Mouse (Mus musculus) kidney, postnatal 25 days (tissue): ENCODE results near the gene Tspan5.
A peak's percentile ranks its signal among the peaks of the same experiment; 100 is the strongest.

Source experiments
- DNase-seq, 2 experiments: peaks; one replicate each; pipeline ENCODE4 v3.0.0; 2021; ENCODE audit warnings: mixed read lengths in 2 of 2

The Tspan5 gene

DNA sequence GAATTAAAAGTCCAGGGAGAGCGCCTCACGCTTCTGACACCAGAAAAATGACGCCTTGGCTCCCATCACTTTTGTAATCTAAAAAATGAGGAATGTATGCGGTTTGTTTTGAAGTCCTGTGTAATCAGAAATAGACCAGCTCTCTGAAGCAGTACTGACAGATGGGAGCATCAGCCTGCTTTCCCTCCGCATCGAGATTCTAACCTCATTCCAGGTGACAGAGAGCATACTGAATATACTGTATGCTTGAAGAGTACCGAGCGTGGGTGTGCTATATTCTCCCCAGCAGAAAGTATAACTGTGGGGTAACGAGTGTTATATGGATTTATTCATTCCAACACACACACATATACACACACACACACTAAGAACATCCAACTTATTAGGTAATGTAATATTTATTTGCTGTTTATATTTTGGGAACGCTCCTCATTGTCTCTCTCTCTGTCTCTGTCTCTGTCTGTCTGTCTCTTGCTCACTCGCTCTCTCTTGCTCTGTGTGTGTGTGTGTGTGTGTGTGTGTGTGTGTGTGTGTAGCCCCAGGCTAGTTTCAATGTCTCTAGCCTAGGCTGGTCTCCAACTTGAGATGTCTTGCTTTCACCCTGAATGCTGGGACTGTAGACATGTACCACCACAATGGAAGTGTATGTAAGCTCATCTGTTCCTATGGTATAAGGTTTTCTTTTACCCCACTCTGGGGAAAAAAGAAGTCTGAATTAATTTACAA, 139.2 kb downstream of the Tspan5 start:
- DNase-seq: no peak

DNA sequence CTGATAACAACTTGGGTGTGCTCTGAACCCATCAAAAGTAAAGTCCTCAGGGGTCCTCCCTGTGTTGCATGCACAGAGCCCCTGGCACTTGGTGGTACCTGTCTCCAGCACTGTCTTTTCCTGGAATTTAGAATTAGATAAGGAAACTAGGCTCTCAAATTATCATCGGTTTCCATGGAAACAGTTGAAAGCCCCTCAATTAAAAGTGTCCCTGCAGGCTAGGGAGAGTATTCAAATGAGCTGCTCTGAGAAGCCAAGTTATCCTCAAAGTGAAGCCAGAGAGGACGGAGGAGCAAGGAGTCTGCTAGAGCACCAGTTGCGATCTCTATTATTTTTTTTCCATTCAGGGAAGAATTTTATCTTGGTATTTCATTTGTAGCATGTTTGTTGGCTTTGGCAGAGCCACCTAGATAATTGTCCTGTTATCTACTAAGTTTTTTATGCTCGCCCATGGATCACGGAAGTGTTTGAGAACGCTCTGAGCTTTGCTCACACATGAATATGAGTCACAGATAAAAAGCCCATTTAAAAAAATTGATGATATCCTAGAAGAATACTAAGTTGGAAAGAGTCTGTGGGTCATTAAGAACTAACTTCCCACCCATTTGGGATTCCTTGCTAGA, 139.8 kb downstream of the Tspan5 start:
- no peak for DNase-seq

DNA sequence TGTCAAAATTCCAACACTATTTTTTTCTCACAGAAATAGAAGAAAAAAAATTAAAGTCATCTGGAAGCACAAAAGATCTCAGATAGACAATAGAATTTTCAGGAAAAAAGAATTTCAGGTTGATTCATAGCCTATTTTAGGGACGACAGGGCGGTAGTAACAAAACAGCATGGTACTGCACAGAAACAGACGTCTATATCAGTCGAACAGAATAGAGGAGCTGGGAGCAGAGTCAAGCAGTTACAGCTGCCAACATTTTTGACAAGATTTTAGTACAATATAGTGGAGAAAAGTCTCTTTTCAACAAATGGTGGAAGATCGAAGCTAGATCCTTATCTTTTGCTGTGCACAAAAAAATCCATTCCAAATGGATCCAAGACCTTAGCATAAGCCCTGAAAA, 144.1 kb downstream of the Tspan5 start:
- DNase-seq: no peak

DNA sequence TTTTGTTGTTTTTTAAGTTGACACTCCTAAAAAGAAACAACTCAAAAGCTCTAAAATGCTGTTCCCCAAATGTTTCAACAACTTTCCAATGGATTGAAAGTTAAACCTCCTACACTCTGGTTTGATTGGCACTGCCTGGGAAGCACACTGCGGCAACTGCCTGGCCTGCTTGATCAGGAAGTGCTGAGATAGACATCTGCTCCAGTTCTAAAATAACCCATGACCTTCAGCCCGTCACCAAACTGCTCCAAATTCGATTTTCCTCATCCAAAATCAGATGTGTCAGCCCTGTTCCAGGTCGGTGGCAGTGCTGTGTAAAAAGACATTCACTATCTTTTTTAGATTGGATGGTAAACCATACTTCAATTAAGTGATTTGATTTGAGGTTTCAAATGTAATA, 147.2 kb downstream of the Tspan5 start:
- no peak for DNase-seq

DNA sequence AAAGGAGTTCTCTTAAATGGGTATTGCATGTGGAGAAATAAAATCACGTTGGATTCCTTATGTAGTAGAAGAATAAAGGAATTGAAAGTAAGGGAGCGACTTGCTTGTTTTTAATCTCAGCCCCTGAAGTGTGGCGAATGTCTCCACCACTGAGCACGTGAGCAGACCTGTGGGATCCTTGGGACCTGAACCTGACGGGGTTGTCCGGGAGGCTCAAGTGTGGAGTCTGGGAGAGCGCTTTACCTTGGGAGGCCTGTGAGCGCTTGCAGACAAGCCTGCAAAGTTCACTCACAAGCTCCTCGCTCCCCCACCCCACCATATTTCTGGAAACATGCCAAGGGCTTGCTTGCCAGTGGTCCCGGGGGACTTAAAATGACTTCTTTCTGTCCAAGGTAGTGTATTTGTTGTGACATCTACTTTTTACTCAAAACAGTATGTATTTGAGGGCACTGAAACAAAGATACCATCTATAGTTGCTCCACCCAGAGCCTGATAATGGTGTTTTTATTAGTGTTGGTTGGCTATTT, 147.8 kb downstream of the Tspan5 start:
- no peak for DNase-seq

DNA sequence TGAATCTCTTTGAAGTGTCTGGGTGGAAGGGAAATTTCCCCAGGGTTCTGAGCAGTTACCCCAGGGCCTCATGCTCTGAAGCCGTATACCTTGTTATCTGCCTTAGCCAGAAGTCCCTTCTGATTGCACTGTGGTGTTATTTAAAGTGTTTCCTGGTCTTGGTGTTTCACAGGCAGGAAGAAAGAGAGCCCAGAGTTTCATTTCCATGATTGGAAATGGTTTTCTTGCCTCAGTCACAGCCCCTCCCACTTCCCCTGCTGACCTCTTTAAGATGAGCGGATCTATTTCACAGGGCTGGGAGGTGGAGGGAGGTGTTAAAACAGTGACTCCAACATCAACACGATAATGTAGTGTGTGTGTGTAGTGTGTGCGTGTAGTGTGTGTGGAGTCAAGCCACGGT, 151.5 kb downstream of the Tspan5 start:
- no peak for DNase-seq

DNA sequence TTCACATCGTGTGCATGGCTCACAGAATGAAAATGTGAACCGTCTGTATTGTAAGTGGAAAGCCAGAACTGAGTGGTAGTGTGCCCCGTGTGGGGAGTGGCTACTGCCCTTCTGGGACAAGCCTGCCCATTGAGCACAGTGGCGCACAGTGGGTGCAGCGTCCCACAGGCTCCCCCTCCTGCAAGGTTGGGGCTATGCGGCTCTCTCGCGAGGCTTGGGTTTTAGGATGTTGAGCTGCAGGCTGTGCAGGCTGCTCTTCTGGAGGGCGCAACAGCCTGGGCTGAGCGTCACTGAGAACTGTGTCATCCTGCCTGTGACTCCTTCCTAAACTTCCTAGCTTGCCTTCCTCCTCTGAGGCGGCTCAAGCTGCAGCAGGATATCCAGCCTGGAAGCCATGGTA, 155.5 kb downstream of the Tspan5 start:
- DNase-seq: no peak

DNA sequence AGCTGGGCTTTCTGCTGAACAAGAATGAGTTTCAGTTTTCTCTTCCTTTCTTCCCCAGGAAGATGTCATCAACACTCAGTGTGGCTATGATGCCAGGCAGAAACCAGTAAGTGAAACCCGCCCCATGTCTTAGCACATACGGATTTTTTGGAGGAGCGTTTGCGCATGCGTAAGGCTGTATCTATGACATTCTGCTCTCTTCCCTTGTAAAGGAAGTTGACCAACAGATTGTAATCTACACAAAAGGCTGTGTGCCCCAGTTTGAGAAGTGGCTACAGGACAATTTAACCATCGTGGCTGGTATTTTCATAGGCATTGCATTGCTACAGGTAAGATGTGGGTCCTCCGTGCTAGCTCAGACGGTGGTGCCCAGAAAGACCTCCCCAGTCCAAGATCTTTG, 156.1 kb downstream of the Tspan5 start:
- DNase-seq: no peak

DNA sequence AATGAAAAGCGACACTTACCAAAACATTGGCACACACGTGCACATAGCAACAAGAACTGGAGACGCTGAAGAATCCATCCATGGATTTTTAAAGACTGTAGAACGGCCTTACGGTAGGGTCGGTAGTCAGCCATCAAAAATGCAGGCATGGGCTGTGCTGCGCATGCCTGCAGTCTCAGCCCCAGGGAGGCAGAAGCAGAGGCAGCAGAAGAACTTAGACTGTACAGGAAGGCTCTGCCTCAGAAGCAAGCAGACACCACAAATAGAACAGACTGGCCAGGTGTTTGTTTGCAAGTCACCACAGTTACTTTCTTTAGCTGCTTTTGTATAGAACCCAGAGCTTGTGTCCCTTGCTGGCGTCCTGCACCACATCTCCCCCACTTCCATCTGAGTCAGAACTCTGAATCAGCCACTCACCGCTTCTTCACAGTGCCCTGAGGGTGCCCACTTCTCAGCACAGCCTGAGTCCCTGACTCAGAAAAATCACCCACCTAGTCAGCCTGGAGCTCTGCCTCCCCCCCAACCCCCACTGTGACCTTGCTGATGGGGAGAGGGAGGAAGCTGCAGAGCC, 158.7 kb downstream of the Tspan5 start:
- DNase-seq: no peak

DNA sequence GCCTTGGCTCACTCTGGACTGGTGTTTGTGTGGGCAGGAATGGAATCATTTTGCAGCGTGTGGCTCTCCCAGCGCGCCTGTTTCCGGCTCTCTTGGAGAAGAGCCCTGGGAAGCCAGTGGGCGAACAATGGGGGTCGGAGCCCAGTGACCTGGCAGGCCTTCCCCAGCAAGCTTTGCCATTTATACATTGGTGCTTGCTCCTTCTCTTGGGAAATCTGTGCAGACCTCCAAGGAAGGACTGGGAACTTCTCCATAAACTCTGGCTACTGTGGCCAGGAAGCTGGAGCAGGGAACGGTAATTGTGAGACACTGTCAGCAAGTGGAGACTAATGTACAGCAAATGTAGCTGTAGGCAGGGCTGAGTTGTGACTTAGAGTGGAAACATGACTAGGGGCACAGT, 163.7 kb downstream of the Tspan5 start:
- DNase-seq: no peak

DNA sequence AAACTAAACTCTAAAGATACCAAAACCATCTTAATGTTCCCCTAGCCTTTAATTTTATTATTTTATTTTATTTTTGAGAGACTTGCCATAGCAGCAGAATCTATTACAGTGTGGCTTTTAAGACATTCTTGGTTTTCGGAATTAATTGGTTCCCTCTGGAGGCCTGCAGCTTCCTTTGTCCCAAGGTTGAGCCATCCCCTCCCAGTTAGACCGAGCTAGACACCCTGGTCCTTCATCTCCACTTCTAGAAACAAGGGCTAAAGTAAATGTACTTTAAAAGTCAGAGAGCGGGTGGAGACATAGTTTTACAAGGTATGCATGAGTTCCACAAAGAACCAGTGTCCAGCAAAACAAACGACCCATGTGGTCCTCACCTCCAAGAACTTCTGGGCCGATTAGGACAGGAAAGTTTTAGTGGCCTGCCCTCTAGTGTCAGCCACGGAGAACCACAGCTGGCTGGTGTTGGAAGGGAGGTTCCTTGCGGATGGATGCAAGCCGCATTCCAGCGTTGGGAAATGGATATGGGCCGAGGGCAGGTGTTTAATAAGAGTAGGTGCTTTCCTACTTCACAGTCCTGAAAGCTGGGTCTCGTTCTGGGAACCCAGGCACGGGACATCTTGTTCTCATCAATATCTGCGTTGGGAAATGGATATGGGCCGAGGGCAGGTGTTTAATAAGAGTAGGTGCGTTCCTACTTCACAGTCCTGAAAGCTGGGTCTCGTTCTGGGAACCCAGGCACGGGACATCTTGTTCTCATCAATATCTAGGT, 164.3 kb downstream of the Tspan5 start:
- DNase-seq: peak; percentile 55 to 70

DNA sequence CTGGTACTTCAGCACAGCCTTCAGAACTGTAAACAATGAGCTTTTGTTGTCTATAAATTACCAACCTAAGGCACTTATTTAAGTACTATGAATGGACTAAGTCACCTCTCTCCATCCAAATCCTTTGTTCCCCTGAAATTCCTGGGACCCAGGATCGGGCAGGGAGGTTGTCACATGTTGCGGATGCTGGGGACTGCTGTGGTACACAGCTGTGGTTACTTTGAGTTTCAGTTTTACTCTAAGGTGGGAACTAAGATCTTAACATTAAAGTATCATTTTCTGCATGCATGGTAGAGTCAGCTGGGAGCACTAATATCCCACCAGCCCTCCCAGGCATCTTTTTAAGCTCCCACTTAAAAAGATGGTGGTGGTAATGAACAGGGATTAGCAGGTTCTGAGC, 167.3 kb downstream of the Tspan5 start:
- DNase-seq: no peak

DNA sequence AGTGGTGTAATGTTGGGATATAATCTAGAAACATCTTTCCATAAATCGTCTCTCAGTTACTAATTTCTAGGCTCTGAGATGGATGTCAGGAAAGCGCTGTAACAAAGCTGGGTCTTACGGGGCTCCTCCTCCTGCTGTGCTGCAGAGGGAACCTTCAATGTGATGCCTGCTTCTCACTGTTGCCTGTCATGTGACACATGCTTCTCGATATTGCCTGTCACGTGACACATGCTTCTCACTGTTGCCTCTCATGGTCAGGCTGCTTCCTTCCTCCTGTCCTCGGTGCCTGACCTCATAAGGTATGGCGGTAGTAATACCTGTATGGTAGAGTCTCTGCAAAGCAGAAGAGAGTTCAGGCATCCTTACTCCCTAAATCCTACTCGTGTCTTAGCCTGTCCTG, 170.5 kb downstream of the Tspan5 start:
- no peak for DNase-seq

DNA sequence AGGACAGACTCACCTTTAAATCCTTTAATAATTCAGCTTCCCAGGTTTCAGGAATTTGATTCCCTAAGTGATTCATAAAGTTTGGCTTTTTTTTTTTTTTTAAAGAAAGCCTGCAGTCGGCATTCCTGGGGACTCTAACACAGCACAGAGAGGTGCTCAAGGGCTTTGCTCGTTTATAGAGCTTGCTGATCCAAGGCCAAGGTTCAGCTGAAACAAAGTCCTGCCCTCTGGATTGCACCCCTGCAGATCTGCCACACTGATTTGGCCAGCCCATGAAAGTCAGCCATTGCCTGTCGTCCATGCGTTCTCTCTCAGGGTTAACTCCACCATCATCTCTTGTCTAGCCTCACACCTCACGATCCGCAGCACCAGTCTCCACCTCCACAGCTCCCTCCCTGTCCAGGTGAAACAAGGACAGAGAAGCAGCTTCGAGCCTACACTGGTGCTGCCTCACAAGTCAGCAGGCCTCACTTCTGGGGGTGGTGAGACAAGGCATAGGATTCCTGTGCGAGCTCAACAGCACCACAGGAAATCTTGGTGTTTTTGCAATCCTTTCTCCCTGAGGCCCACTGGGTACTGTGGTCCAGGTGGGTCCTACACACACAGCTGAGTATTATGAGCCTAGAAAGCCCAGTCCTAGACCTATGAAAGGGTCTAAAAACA, 172.8 kb downstream of the Tspan5 start:
- DNase-seq: peak in 1 of 2 experiments; percentile 27

DNA sequence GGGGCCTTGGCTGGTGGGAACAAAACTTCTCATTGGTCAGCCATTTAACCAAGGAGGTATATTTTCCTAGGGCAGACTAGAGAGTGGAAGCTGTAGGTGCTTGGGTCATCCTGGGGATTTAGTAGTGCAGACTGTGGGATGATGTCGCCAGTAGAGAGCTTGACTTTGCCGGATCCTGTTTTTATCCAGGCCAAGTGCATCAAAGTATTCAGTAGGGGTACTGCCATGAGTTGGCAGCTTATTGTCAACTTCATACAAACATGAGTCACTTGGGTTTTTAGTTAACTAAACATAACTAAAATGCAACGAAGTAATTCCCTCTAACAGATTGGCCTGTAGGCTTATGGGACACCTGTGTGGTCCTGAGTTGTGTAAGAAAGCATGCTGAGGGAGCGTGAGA, 174.6 kb downstream of the Tspan5 start:
- DNase-seq: no peak

DNA sequence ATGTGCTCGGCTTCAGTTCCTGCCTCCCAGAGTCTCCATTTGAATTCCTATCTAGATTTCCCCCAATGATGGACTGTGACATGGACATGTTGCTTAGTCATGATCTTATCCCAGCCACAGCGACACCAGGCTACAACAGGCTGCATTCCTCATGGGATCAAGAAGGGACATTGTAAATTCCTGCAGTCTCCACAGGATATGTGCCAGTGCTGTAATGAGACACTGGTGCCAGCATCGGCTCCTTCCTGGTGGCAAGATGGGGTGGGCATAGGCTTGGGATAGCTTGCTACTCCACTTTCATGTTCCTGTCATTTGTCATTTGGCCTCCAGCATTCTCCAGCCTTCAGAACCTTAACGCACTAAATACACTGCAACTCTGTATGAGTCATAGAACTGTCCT, 175.0 kb downstream of the Tspan5 start:
- DNase-seq: no peak

DNA sequence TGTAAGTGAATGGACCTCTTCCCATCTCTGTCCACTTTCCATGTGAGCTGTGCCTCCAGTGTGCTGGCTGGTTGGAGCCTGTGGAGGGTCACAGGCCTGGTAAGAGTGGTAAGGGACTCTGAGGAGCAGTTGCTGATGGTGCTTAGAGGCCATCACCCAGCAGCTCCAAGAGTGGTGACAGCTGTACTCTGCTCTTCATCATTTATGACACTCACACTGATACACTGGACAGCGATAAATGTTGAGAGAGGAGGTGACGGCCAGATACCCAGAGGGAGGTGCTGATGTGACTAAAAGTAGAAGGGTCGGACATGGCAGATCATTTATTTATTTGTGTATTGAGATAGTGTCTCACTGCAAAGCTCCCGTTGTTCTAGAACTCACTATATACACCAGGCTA, 176.2 kb downstream of the Tspan5 start:
- no peak for DNase-seq

DNA sequence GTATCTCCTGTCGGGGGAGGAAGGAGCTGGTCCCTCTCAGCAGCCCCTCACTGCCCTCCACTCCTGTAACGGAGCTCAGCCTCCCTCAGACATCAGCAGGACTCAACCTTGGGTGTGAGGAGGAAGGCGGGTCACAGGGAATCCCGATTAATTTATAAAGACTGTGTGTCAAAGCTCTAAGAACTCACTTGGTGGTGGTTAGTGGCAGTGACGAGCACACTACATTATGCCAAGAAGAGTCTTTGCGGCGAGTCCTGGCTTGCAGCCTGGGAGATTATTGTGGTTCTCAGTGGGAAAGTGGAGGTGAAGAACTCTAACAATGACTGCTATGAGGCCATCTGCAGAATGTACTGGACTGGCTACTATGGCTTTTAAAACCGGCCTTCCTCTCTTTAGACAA, 184.2 kb downstream of the Tspan5 start:
- DNase-seq: no peak

DNA sequence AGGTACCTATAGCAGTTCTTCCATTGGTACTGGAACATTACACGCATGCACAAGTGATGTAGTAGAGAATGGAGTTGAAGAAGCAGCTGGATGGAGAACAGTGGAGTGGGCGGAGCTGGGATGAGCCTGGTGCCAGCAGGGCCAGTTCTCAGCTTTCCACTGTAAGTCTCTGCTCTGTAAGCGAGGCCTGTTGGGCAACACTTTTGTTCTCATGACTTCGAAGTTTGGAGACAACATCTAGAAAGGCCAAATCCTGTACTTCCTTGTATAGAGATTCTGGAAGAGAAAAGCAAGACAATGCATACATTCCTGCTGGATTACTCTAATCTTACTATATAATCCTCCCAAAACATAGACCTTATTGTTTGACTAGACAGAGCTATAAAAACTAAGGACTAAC, 185.4 kb downstream of the Tspan5 start:
- DNase-seq: no peak

DNA sequence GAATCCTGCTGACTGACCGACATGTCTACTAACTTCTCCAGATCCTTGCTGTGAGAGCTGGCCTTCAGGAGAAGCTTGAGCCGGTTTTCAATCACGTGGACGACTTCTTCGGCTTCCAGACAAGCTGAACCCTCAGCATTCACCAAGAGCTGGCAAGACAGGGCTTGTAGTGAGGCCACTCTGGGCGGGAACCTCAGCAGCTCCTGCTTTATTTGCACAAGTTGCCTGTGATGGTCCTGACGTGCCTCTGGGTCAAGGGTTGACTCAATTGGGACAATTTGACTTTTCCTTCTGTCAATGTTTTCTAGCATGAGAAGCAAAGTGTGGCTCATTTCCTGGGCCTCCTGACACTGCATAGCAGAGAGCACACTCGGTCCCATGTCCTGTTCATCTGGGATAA, 194.8 kb downstream of the Tspan5 start:
- no peak for DNase-seq

DNA sequence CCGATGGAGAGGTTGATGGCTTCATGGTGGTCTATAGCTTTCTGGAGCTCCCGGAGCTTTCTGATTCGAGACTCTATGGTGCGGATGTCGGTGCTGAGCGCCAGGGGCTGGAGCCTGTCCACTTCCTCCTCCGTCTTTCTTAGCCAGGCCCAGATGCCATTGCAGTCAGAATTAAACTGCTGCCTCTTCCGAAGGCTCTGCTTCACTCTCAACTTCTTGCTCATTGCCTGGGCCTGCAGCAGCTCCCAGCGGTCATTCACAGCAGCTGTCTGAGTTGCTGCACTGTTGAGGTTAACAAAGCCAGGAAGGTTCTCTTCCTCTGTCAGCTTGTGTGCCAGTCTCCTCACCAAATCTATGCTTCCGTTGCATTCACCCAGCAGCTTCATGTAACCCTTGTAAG, 195.2 kb downstream of the Tspan5 start:
- no peak for DNase-seq

DNA sequence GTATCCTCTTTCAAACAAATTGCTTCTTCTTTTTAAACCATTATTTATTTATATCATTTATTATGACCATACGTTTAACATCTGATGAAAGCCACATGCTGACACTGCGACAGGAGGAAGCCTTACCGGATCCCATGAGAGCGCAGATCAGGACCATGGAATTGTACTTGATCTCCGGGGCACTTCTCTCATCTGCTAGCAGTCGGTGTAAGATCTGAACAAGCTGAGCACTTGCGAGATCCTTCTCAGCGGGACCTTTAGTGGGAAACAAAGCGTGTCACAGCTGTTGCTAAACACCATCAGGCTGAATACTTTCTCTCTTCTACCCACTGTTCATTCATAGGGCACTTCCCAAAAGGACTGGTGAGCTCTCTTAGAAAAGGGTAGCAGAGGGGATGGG, 199.6 kb downstream of the Tspan5 start:
- no peak for DNase-seq

DNA sequence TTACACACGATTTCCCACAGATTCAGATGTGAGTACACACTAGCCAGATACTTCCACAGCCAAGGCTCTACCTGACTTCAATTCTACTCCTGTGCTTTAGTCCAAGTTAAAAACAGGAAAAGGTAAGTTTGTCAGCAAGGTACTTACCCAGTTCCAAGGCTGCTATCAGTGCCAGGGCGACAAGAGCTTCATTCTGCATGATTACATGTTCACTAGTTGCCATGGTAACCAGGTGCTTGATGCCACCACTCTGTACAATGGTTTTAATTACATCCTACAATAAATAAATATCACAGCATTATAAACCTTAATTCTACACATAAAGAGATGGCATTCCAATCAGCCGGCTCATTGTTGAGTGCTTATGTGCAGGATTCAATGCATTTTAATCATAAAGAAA, 203.5 kb downstream of the Tspan5 start:
- DNase-seq: no peak
